Mouse (Mus musculus) limb, embryonic 12.5 days (tissue): Measurements from ENCODE around the gene Fgfr2. TPM values are rescaled to one million over a fixed set of nuclear protein-coding genes. Genes with fewer than 3 reads are reported as not detected.
A peak's percentile ranks its signal among the peaks of the same experiment; 100 is the strongest.

Experiments used
- ATAC-seq: fragments of 200-750 bp; cut with Nextera tagmentation; 2 replicates; pipeline ENCODE4 v1.8.0; 2017; ENCODE audit warnings: low read depth, moderate TSS enrichment; ENCODE audit not compliant: insufficient number of reproducible peaks, insufficient read depth, low FRiP score, low TSS enrichment
- H3K27ac ChIP-seq: fragments of 300-500 bp; sonication (generic); 2 replicates; pipeline ENCODE4 v1.5.1; 2016; ENCODE audit warnings: mild to moderate bottlenecking, moderate library complexity
- H3K27me3 ChIP-seq: fragments of 300-500 bp; sonication (generic); 2 replicates; pipeline ENCODE4 v1.6.1; 2016; ENCODE audit warnings: mild to moderate bottlenecking, moderate library complexity
- H3K36me3 ChIP-seq: fragments of 300-500 bp; sonication (generic); 2 replicates; pipeline ENCODE4 v1.6.1; 2016; ENCODE audit warnings: mild to moderate bottlenecking, moderate library complexity
- H3K4me1 ChIP-seq: fragments of 300-500 bp; sonication (generic); replicated peaks from 2 replicates; pipeline ENCODE4 v1.6.1; 2016
- H3K4me2 ChIP-seq: fragments of 300-500 bp; sonication (generic); 2 replicates; pipeline ENCODE4 v1.6.1; 2016; ENCODE audit warnings: mild to moderate bottlenecking, moderate library complexity
- H3K4me3 ChIP-seq: fragments of 300-500 bp; sonication (generic); replicated peaks from 2 replicates; pipeline ENCODE4 v1.5.1; 2016; ENCODE audit warnings: mild to moderate bottlenecking
- H3K9ac ChIP-seq: fragments of 300-500 bp; sonication (generic); replicated peaks from 2 replicates; pipeline ENCODE4 v1.6.1; 2016; ENCODE audit warnings: mild to moderate bottlenecking, moderate library complexity
- H3K9me3 ChIP-seq: fragments of 300-500 bp; sonication (generic); 2 replicates; pipeline ENCODE4 v1.6.1; 2016; ENCODE audit warnings: mild to moderate bottlenecking, moderate library complexity
- WGBS: fragments of 180-500 bp; shearing (Covaris S2); methylation state at CpG from one replicate; pipeline ENCODE4 v1.1.7; 2016; 5-methylcytosine and 5-hydroxymethylcytosine counted together
- polyA plus RNA-seq: library from polyadenylated mRNA; unstranded; fragments of >200 nt; fragmentation: Nextera tagmentation; extraction: Ambion mirVana; gene quantifications from 2 replicates; pipeline ENCODE4 v1.2.1, GENCODE M21; 2016

Fgfr2 gene
- polyA plus RNA-seq, 1 experiment from 2014 or later = 112 TPM

- H3K9me3 ChIP-seq = no peaks in the 10 kb centered on the region
Measured at GRCm38 (mm10) chr7:133039556-133040255, 83.4 kb downstream of the Fgfr2 start.

GRCm38 (mm10) chr7:133037618-133038017 lies 85.5 kb downstream of the Fgfr2 start:
- WGBS = 6% methylated on average over 4 of the region's 4 CpGs
- H3K4me3 ChIP-seq = no peak overlapping the region

More at GRCm38 (mm10) chr7:133039556-133040255, 83.4 kb downstream of the Fgfr2 start:
- Histone ChIP-seq H3K27me3 (no peaks in the 10 kb centered on the region), H3K27ac (no peak overlapping the region), H3K4me1 (peaks cover 67% of the 10 kb centered on the region), H3K36me3 (peaks cover 10% of the 10 kb centered on the region; the same call in 1 of the 2 replicates), H3K9ac (no peak overlapping the region), H3K4me3 (no peak overlapping the region), H3K4me2 (no peak overlapping the region)
- WGBS = 86% methylated on average over 3 of the region's 3 CpGs
- no peak for ATAC-seq

GRCm38 (mm10) chr7:133037217-133037616 lies 85.9 kb downstream of the Fgfr2 start:
- no peak overlapping the region for H3K9ac ChIP-seq
- H3K9me3 ChIP-seq = no peaks in the 10 kb centered on the region
- peaks cover 81% of the 10 kb centered on the region for H3K4me1 ChIP-seq
- peak overlapping the region; percentile 70; the same call in 1 of the 2 replicates for H3K27ac ChIP-seq
- WGBS = 11% methylated on average over 5 of the region's 5 CpGs
- peak overlapping the region; percentile 10; the same call in 1 of the 2 replicates for H3K4me2 ChIP-seq
- H3K36me3 ChIP-seq = no peaks in the 10 kb centered on the region
- peak; percentile 58; the same call in 1 of the 2 replicates for ATAC-seq
- H3K27me3 ChIP-seq = no peaks in the 10 kb centered on the region
- H3K4me3 ChIP-seq = no peak overlapping the region

More at GRCm38 (mm10) chr7:133037618-133038017, 85.5 kb downstream of the Fgfr2 start:
- H3K27ac ChIP-seq = peak overlapping the region; percentile 70
- ATAC-seq = no peak
- no peak overlapping the region for H3K9ac ChIP-seq
- no peaks in the 10 kb centered on the region for H3K9me3 ChIP-seq
- peaks cover 83% of the 10 kb centered on the region for H3K4me1 ChIP-seq
- H3K27me3 ChIP-seq = no peaks in the 10 kb centered on the region
- H3K36me3 ChIP-seq = no peaks in the 10 kb centered on the region
- H3K4me2 ChIP-seq = peak overlapping the region; percentile 10; the same call in 1 of the 2 replicates

- Histone ChIP-seq H3K27me3 (no peaks in the 10 kb centered on the region), H3K9ac (no peak overlapping the region), H3K9me3 (no peaks in the 10 kb centered on the region), H3K27ac (0 out of 2 replicates have a peak overlapping the region, but pooled peaks have one; percentile 32), H3K4me2 (no peak overlapping the region), H3K4me3 (no peak overlapping the region), H3K36me3 (no peaks in the 10 kb centered on the region), H3K4me1 (peaks cover 74% of the 10 kb centered on the region)
- ATAC-seq = no peak
Measured at GRCm38 (mm10) chr7:133035901-133036300, 87.2 kb downstream of the Fgfr2 start.

- H3K4me2 ChIP-seq = no peak overlapping the region
- peak; percentile 43; the same call in 1 of the 2 replicates for ATAC-seq
- H3K9me3 ChIP-seq = no peaks in the 10 kb centered on the region
- whole genome bisulfite sequencing = 56% methylated on average over 9 of the region's 9 CpGs
- H3K9ac ChIP-seq = no peak overlapping the region
- H3K27ac ChIP-seq = no peak overlapping the region
- no peaks in the 10 kb centered on the region for H3K27me3 ChIP-seq
- peaks cover 4% of the 10 kb centered on the region; the same call in 1 of the 2 replicates for H3K36me3 ChIP-seq
- peaks cover 65% of the 10 kb centered on the region for H3K4me1 ChIP-seq
- H3K4me3 ChIP-seq = no peak overlapping the region
Measured at GRCm38 (mm10) chr7:133032589-133033203, 90.5 kb downstream of the Fgfr2 start.

GRCm38 (mm10) chr7:133029496-133030047 lies 93.6 kb downstream of the Fgfr2 start:
- no peak for ATAC-seq
- H3K9ac ChIP-seq = no peak overlapping the region
- no peaks in the 10 kb centered on the region for H3K9me3 ChIP-seq
- H3K4me3 ChIP-seq = no peak overlapping the region
- peaks cover 4% of the 10 kb centered on the region; the same call in 1 of the 2 replicates for H3K36me3 ChIP-seq
- no peaks in the 10 kb centered on the region for H3K27me3 ChIP-seq
- 70% methylated on average over 8 of the region's 8 CpGs for WGBS
- no peak overlapping the region for H3K4me2 ChIP-seq
- peaks cover 63% of the 10 kb centered on the region for H3K4me1 ChIP-seq
- H3K27ac ChIP-seq = no peak overlapping the region

- Histone ChIP-seq H3K4me2 (no peak overlapping the region), H3K27ac (no peak overlapping the region), H3K4me1 (peaks cover 63% of the 10 kb centered on the region), H3K9ac (no peak overlapping the region), H3K27me3 (no peaks in the 10 kb centered on the region), H3K4me3 (no peak overlapping the region), H3K36me3 (peaks cover 7% of the 10 kb centered on the region; the same call in 1 of the 2 replicates), H3K9me3 (no peaks in the 10 kb centered on the region)
- ATAC-seq = no peak
- WGBS = 88% methylated on average over 8 of the region's 8 CpGs
Measured at GRCm38 (mm10) chr7:133029004-133029403, 94.1 kb downstream of the Fgfr2 start.

GRCm38 (mm10) chr7:133027930-133028329 lies 95.2 kb downstream of the Fgfr2 start:
- 91% methylated on average over 4 of the region's 4 CpGs for WGBS
- Histone ChIP-seq H3K4me2 (no peak overlapping the region), H3K4me3 (no peak overlapping the region), H3K9me3 (no peaks in the 10 kb centered on the region), H3K27me3 (no peaks in the 10 kb centered on the region), H3K27ac (no peak overlapping the region), H3K9ac (no peak overlapping the region), H3K36me3 (peaks cover 12% of the 10 kb centered on the region), H3K4me1 (peaks cover 54% of the 10 kb centered on the region)
- ATAC-seq = no peak

GRCm38 (mm10) chr7:133024694-133025093 lies 98.5 kb downstream of the Fgfr2 start:
- no peak overlapping the region for H3K9ac ChIP-seq
- H3K4me2 ChIP-seq = no peak overlapping the region
- H3K36me3 ChIP-seq = peaks cover 18% of the 10 kb centered on the region; the same call in 1 of the 2 replicates
- no peaks in the 10 kb centered on the region for H3K27me3 ChIP-seq
- WGBS = 13% methylated on average over 1 of the region's 1 CpGs
- H3K4me1 ChIP-seq = peaks cover 49% of the 10 kb centered on the region
- no peak overlapping the region for H3K4me3 ChIP-seq
- H3K27ac ChIP-seq = no peak overlapping the region
- no peak for ATAC-seq
- H3K9me3 ChIP-seq = no peaks in the 10 kb centered on the region

GRCm38 (mm10) chr7:133019481-133020020 lies 103.6 kb downstream of the Fgfr2 start:
- Histone ChIP-seq H3K36me3 (peaks cover 18% of the 10 kb centered on the region; the same call in 1 of the 2 replicates), H3K9me3 (no peaks in the 10 kb centered on the region), H3K4me3 (no peak overlapping the region), H3K4me1 (peaks cover 46% of the 10 kb centered on the region), H3K27me3 (no peaks in the 10 kb centered on the region), H3K27ac (no peak overlapping the region), H3K9ac (no peak overlapping the region), H3K4me2 (no peak overlapping the region)
- 33% methylated on average over 6 of the region's 6 CpGs for WGBS
- ATAC-seq = no peak

- 71% methylated on average over 7 of the region's 7 CpGs for WGBS
- peaks cover 45% of the 10 kb centered on the region for H3K4me1 ChIP-seq
Measured at GRCm38 (mm10) chr7:133018961-133019360, 104.2 kb downstream of the Fgfr2 start.

More at GRCm38 (mm10) chr7:133018961-133019360, 104.2 kb downstream of the Fgfr2 start:
- no peak overlapping the region for H3K9ac ChIP-seq
- H3K4me3 ChIP-seq = no peak overlapping the region
- no peaks in the 10 kb centered on the region for H3K27me3 ChIP-seq
- H3K36me3 ChIP-seq = peaks cover 16% of the 10 kb centered on the region
- H3K9me3 ChIP-seq = no peaks in the 10 kb centered on the region
- no peak overlapping the region for H3K27ac ChIP-seq
- H3K4me2 ChIP-seq = no peak overlapping the region
- ATAC-seq = no peak
